Mouse (Mus musculus) lung, adult 18-20 months (tissue): ENCODE data around the gene Gna14.
A peak's percentile ranks its signal among the peaks of the same experiment; 100 is the strongest.

ENCODE experiments used
- DNase-seq, 2 experiments: peaks; one replicate each; pipeline ENCODE4 v3.0.0; 2022; ENCODE audit warnings: mixed read lengths in 2 of 2

Gna14 gene

GRCm38 (mm10) chr19:16518569-16518968 is 83.0 kb downstream of the Gna14 start:
- no peak for DNase-seq

- no peak for DNase-seq
Measured at GRCm38 (mm10) chr19:16520608-16521007, 85.0 kb downstream of the Gna14 start.

- DNase-seq: no peak
Measured at GRCm38 (mm10) chr19:16526302-16526880, 90.8 kb downstream of the Gna14 start.

GRCm38 (mm10) chr19:16527031-16527430 is 91.5 kb downstream of the Gna14 start:
- no peak for DNase-seq

- DNase-seq: no peak
Measured at GRCm38 (mm10) chr19:16528225-16528828, 92.8 kb downstream of the Gna14 start.

- peak; percentile 48 to 67 for DNase-seq
Measured at GRCm38 (mm10) chr19:16529293-16529920, 93.8 kb downstream of the Gna14 start.

GRCm38 (mm10) chr19:16529999-16530398 is 94.4 kb downstream of the Gna14 start:
- no peak for DNase-seq

GRCm38 (mm10) chr19:16534311-16534710 is 98.7 kb downstream of the Gna14 start:
- no peak for DNase-seq

GRCm38 (mm10) chr19:16538416-16538815 is 102.9 kb downstream of the Gna14 start:
- no peak for DNase-seq

- DNase-seq: no peak
Measured at GRCm38 (mm10) chr19:16543688-16544087, 108.1 kb downstream of the Gna14 start.

- DNase-seq: no peak
Measured at GRCm38 (mm10) chr19:16556988-16557387, 121.4 kb downstream of the Gna14 start.

GRCm38 (mm10) chr19:16557971-16558370 is 122.4 kb downstream of the Gna14 start:
- no peak for DNase-seq

- DNase-seq: no peak
Measured at GRCm38 (mm10) chr19:16558570-16558969, 123.0 kb downstream of the Gna14 start.

GRCm38 (mm10) chr19:16559243-16559896 is 123.8 kb downstream of the Gna14 start:
- DNase-seq: no peak

GRCm38 (mm10) chr19:16562676-16563075 is 127.1 kb downstream of the Gna14 start:
- DNase-seq: no peak

- no peak for DNase-seq
Measured at GRCm38 (mm10) chr19:16576790-16577189, 141.2 kb downstream of the Gna14 start.

GRCm38 (mm10) chr19:16579656-16580260 is 144.2 kb downstream of the Gna14 start:
- no peak for DNase-seq

- no peak for DNase-seq
Measured at GRCm38 (mm10) chr19:16580501-16580900, 144.9 kb downstream of the Gna14 start.

GRCm38 (mm10) chr19:16584546-16584945 is 149.0 kb downstream of the Gna14 start:
- no peak for DNase-seq

- peak in 1 of 2 experiments; percentile 45 for DNase-seq
Measured at GRCm38 (mm10) chr19:16585379-16585778, 149.8 kb downstream of the Gna14 start.

GRCm38 (mm10) chr19:16593256-16593974 is 157.9 kb downstream of the Gna14 start:
- peak in 1 of 2 experiments; percentile 17 for DNase-seq

- no peak for DNase-seq
Measured at GRCm38 (mm10) chr19:16593975-16594317, 158.4 kb downstream of the Gna14 start.

GRCm38 (mm10) chr19:16597216-16597615 is 161.7 kb downstream of the Gna14 start:
- DNase-seq: no peak
